Mouse (Mus musculus): ENCODE measurements around the gene Cnot1. TPM values are rescaled to one million over a fixed set of nuclear protein-coding genes. Genes with fewer than 3 reads are reported as not detected.
"Not testable (repeated sequence)": the region's sequence is repeated elsewhere in the genome, so short reads cannot be mapped to it uniquely, and the experiment has no call there.

Cnot1 gene
- total RNA-seq, 1 experiment, result 207 TPM

- in situ Hi-C loops (cut with MboI; ENCODE audit: low sequenced_read_pairs in 2 of 2, unreplicated experiment in 2 of 2); H3K36me3 ChIP-seq (ENCODE audit: control insufficient read depth, insufficient read depth, low read length, poor library complexity, severe bottlenecking): not testable (repeated sequence)
Measured at GRCm38 (mm10) chr8:95795333-95796061, 11.8 kb downstream of the Cnot1 start.

GRCm38 (mm10) chr8:95785591-95785990, 21.7 kb downstream of the Cnot1 start:
- DNase-seq (ENCODE audit: low read depth, low spot score), result no peak
- no peaks in the 10 kb centered on the region for H3K9me3 ChIP-seq (ENCODE audit: control insufficient read depth, insufficient read depth, low read depth, low read length)
- 0 out of 4 replicates have a peak, but pooled peaks cover 0 to 2% of the 10 kb centered on the region in 2 experiments for H3K4me1 ChIP-seq (ENCODE audit: control insufficient read depth in 2 of 2, insufficient read depth in 2 of 2, low read length in 2 of 2, poor library complexity in 1 of 2)
- in situ Hi-C loops (cut with MboI; ENCODE audit: low sequenced_read_pairs in 2 of 2, unreplicated experiment in 2 of 2), result no loop called here
- TF ChIP-seq HCFC1 (IDR thresholded peaks at IDR 0.05; ENCODE audit: borderline replicate concordance, insufficient read depth, low read length), result no peak
- TF ChIP-seq CHD2 (IDR thresholded peaks at IDR 0.05; ENCODE audit: low read depth, low read length), result no peak
- TF ChIP-seq ZC3H11A (IDR thresholded peaks at IDR 0.05; ENCODE audit: borderline replicate concordance, low read depth, low read length), result no peak
- TF ChIP-seq ZNF384 (IDR thresholded peaks at IDR 0.05; ENCODE audit: low read depth, low read length), result no peak
- TF ChIP-seq MAFK (IDR thresholded peaks at IDR 0.05; ENCODE audit: insufficient read depth, low read depth, low read length), result no peak
- H3K36me3 ChIP-seq (ENCODE audit: control insufficient read depth, insufficient read depth, low read length, poor library complexity, severe bottlenecking), result peaks cover 35% of the 10 kb centered on the region
- no peak overlapping the region for H3K4me3 ChIP-seq (ENCODE audit: insufficient read depth in 1 of 2, low read depth in 1 of 2, low read length in 2 of 2, poor library complexity in 1 of 2, severe bottlenecking in 1 of 2)
- H3K27ac ChIP-seq (ENCODE audit: insufficient read depth, low read depth, low read length, poor library complexity, severe bottlenecking), result no peak overlapping the region
- no peak overlapping the region for H3K9ac ChIP-seq (ENCODE audit: insufficient read depth, low read depth, low read length, poor library complexity, severe bottlenecking)

More at GRCm38 (mm10) chr8:95795333-95796061, 11.8 kb downstream of the Cnot1 start:
- H3K27ac ChIP-seq (ENCODE audit: insufficient read depth, low read depth, low read length, poor library complexity, severe bottlenecking); H3K4me3 ChIP-seq (ENCODE audit: insufficient read depth in 1 of 2, low read depth in 1 of 2, low read length in 2 of 2, poor library complexity in 1 of 2, severe bottlenecking in 1 of 2); DNase-seq (ENCODE audit: low read depth, low spot score); H3K9me3 ChIP-seq (ENCODE audit: control insufficient read depth, insufficient read depth, low read depth, low read length); H3K9ac ChIP-seq (ENCODE audit: insufficient read depth, low read depth, low read length, poor library complexity, severe bottlenecking); H3K4me1 ChIP-seq (ENCODE audit: control insufficient read depth in 2 of 2, insufficient read depth in 2 of 2, low read length in 2 of 2, poor library complexity in 1 of 2): not testable (repeated sequence)
- peak; percentile 85 for TF ChIP-seq MAFK (IDR thresholded peaks at IDR 0.05; ENCODE audit: insufficient read depth, low read depth, low read length)

- peaks cover 33% of the 10 kb centered on the region for H3K36me3 ChIP-seq (ENCODE audit: control insufficient read depth, insufficient read depth, low read length, poor library complexity, severe bottlenecking)
- in situ Hi-C loops (cut with MboI; ENCODE audit: low sequenced_read_pairs in 2 of 2, unreplicated experiment in 2 of 2), result no loop called here
- no peak for DNase-seq (ENCODE audit: low read depth, low spot score)
- no peak overlapping the region for H3K27ac ChIP-seq (ENCODE audit: insufficient read depth, low read depth, low read length, poor library complexity, severe bottlenecking)
- H3K9me3 ChIP-seq (ENCODE audit: control insufficient read depth, insufficient read depth, low read depth, low read length), result no peaks in the 10 kb centered on the region
- no peak overlapping the region for H3K4me3 ChIP-seq (ENCODE audit: insufficient read depth in 1 of 2, low read depth in 1 of 2, low read length in 2 of 2, poor library complexity in 1 of 2, severe bottlenecking in 1 of 2)
- no peak overlapping the region for H3K9ac ChIP-seq (ENCODE audit: insufficient read depth, low read depth, low read length, poor library complexity, severe bottlenecking)
- TF ChIP-seq HCFC1 (IDR thresholded peaks at IDR 0.05; ENCODE audit: borderline replicate concordance, insufficient read depth, low read length) (no peak), ZC3H11A (IDR thresholded peaks at IDR 0.05; ENCODE audit: borderline replicate concordance, low read depth, low read length) (no peak), MAFK (IDR thresholded peaks at IDR 0.05; ENCODE audit: insufficient read depth, low read depth, low read length) (no peak), CHD2 (IDR thresholded peaks at IDR 0.05; ENCODE audit: low read depth, low read length) (no peak), ZNF384 (IDR thresholded peaks at IDR 0.05; ENCODE audit: low read depth, low read length) (no peak)
- 0 out of 4 replicates have a peak, but pooled peaks cover 0 to 2% of the 10 kb centered on the region in 2 experiments for H3K4me1 ChIP-seq (ENCODE audit: control insufficient read depth in 2 of 2, insufficient read depth in 2 of 2, low read length in 2 of 2, poor library complexity in 1 of 2)
Measured at GRCm38 (mm10) chr8:95782628-95783027, 24.6 kb downstream of the Cnot1 start.

GRCm38 (mm10) chr8:95781775-95782174, 25.5 kb downstream of the Cnot1 start:
- Histone ChIP-seq H3K4me3 (ENCODE audit: insufficient read depth in 1 of 2, low read depth in 1 of 2, low read length in 2 of 2, poor library complexity in 1 of 2, severe bottlenecking in 1 of 2) (no peak overlapping the region), H3K9me3 (ENCODE audit: control insufficient read depth, insufficient read depth, low read depth, low read length) (no peaks in the 10 kb centered on the region), H3K4me1 (ENCODE audit: control insufficient read depth in 2 of 2, insufficient read depth in 2 of 2, low read length in 2 of 2, poor library complexity in 1 of 2) (0 out of 4 replicates have a peak, but pooled peaks cover 0 to 2% of the 10 kb centered on the region in 2 experiments), H3K9ac (ENCODE audit: insufficient read depth, low read depth, low read length, poor library complexity, severe bottlenecking) (no peak overlapping the region), H3K27ac (ENCODE audit: insufficient read depth, low read depth, low read length, poor library complexity, severe bottlenecking) (no peak overlapping the region), H3K36me3 (ENCODE audit: control insufficient read depth, insufficient read depth, low read length, poor library complexity, severe bottlenecking) (peaks cover 30% of the 10 kb centered on the region)
- in situ Hi-C loops (cut with MboI; ENCODE audit: low sequenced_read_pairs in 2 of 2, unreplicated experiment in 2 of 2), result no loop called here
- TF ChIP-seq ZC3H11A (IDR thresholded peaks at IDR 0.05; ENCODE audit: borderline replicate concordance, low read depth, low read length) (no peak), HCFC1 (IDR thresholded peaks at IDR 0.05; ENCODE audit: borderline replicate concordance, insufficient read depth, low read length) (peak; percentile 67; the same call in 1 of the 2 replicates), MAFK (IDR thresholded peaks at IDR 0.05; ENCODE audit: insufficient read depth, low read depth, low read length) (no peak), CHD2 (IDR thresholded peaks at IDR 0.05; ENCODE audit: low read depth, low read length) (no peak)
- DNase-seq (ENCODE audit: low read depth, low spot score), result no peak

Measured in ES-E14 (cell line).